Mouse (Mus musculus): ENCODE results near the gene Cckar.

DNA sequence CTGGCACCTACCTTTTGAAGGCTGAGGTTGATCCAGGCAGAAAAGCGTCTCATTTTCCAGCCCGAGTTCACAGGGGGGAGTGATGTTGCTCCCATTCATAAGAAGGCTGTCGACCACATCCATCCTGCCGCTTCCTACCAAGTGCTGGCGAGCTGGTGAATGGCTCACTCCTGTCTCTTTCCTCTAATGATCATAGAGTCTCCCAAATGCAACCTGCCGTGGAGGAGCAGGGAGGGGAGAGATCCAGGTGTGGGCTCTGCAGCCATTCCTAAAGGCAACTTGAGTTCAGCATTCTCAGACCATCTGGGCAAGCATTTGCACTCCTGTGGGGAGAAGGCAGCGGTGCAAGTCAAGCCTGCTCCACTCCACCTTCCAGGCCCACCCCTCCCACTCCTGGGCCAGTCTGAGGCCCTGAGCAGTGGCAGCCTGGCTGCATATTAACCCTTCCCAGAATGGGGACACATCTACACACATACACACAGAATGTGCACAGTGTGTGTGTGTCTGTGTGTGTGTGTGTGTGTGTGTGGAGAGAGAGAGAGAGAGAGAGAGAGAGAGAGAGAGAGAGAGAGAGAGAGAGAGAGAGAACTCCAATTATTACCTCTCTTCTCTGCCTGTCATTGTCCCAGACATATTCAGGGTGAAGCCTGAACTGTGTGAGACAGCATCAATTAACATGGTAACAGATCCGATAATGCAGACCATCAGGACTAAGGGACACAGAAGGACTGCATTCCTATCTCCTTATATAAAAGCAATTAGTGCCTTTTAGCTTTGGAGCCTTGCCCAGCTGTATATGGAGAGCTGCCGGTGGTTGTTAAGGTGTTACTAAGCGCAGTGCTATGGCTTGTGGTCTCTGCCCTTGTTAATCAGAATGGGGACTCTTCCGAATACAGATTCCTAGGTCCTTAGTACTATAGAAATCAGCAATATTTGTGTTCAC is at the start of gene Cckar:
- TF ChIP-seq GATA1 (IDR thresholded peaks at IDR 0.05; ENCODE audit: borderline replicate concordance, low read length) (no peak), FLI1 (IDR thresholded peaks at IDR 0.05; ENCODE audit: low read length) (no peak)

Measured in megakaryocyte, embryonic 14.5 days (primary cell).